Mouse (Mus musculus) liver, adult (tissue): Measurements from ENCODE around the gene Cdc42ep4.

Experiments
- GATA4 ChIP-seq: IDR thresholded peaks from 2 replicates; pipeline ENCODE4 v1.6.1; 2014; ENCODE audit warnings: mild to moderate bottlenecking, low read length; ENCODE audit not compliant: insufficient replicate concordance

Cdc42ep4 gene

GRCm38 (mm10) chr11:113747056-113747455, 4.6 kb downstream of the Cdc42ep4 start:
- peak; percentile 55; the same call in 1 of the 2 replicates for TF ChIP-seq GATA4

GRCm38 (mm10) chr11:113745961-113746360, 5.7 kb downstream of the Cdc42ep4 start:
- TF ChIP-seq GATA4: no peak

GRCm38 (mm10) chr11:113742998-113743397, 8.7 kb downstream of the Cdc42ep4 start:
- TF ChIP-seq GATA4: no peak

GRCm38 (mm10) chr11:113740100-113740499, 11.6 kb downstream of the Cdc42ep4 start:
- peak; percentile 64; the same call in 1 of the 2 replicates for TF ChIP-seq GATA4

GRCm38 (mm10) chr11:113739213-113739612, 12.5 kb downstream of the Cdc42ep4 start:
- TF ChIP-seq GATA4: no peak

GRCm38 (mm10) chr11:113737912-113738311, 13.8 kb downstream of the Cdc42ep4 start:
- TF ChIP-seq GATA4: no peak

- TF ChIP-seq GATA4: no peak
These were observed 14.2 kb downstream of the Cdc42ep4 start for GRCm38 (mm10) chr11:113737553-113737854.

GRCm38 (mm10) chr11:113736848-113737552, 14.7 kb downstream of the Cdc42ep4 start:
- TF ChIP-seq GATA4: no peak

- TF ChIP-seq GATA4: no peak
These were observed 16.5 kb downstream of the Cdc42ep4 start for GRCm38 (mm10) chr11:113735151-113735550.

- no peak for TF ChIP-seq GATA4
These were observed 17.9 kb downstream of the Cdc42ep4 start for GRCm38 (mm10) chr11:113733631-113734364.

- TF ChIP-seq GATA4: no peak
These were observed 19.6 kb downstream of the Cdc42ep4 start for GRCm38 (mm10) chr11:113731945-113732612.

GRCm38 (mm10) chr11:113730879-113731278, 20.8 kb downstream of the Cdc42ep4 start:
- TF ChIP-seq GATA4: 0 out of 2 replicates have a peak, but pooled peaks have one; percentile 3

- TF ChIP-seq GATA4: no peak
These were observed 21.8 kb downstream of the Cdc42ep4 start for GRCm38 (mm10) chr11:113729917-113730316.

- TF ChIP-seq GATA4: no peak
These were observed 22.4 kb downstream of the Cdc42ep4 start for GRCm38 (mm10) chr11:113729239-113729638.

- no peak for TF ChIP-seq GATA4
These were observed 23.7 kb downstream of the Cdc42ep4 start for GRCm38 (mm10) chr11:113727992-113728391.
